Mouse (Mus musculus) neural tube, embryonic 15.5 days (tissue): ENCODE results near the gene Ctnnal1. TPM values are rescaled to one million over a fixed set of nuclear protein-coding genes. Genes with fewer than 3 reads are reported as not detected.

Source experiments
- ATAC-seq: fragments of 200-750 bp; cut with Nextera tagmentation; 2 replicates; pipeline ENCODE4 v1.8.0; 2017; ENCODE audit warnings: mild to moderate bottlenecking, moderate TSS enrichment, moderate library complexity; ENCODE audit not compliant: low FRiP score
- H3K27ac ChIP-seq: fragments of 300-500 bp; sonication (generic); replicated peaks from 2 replicates; pipeline ENCODE4 v1.5.1; 2015; ENCODE audit warnings: mild to moderate bottlenecking, inconsistent platforms
- H3K27me3 ChIP-seq: fragments of 300-500 bp; sonication (generic); replicated peaks from 2 replicates; pipeline ENCODE4 v1.6.1; 2015; ENCODE audit warnings: inconsistent platforms
- H3K36me3 ChIP-seq: fragments of 300-500 bp; sonication (generic); 2 replicates; pipeline ENCODE4 v1.6.1; 2015; ENCODE audit warnings: inconsistent platforms
- H3K4me1 ChIP-seq: fragments of 300-500 bp; sonication (generic); 2 replicates; pipeline ENCODE4 v1.6.1; 2015; ENCODE audit warnings: inconsistent platforms
- H3K4me2 ChIP-seq: fragments of 300-500 bp; sonication (generic); 2 replicates; pipeline ENCODE4 v1.6.1; 2015; ENCODE audit warnings: inconsistent platforms, mild to moderate bottlenecking, moderate library complexity
- H3K4me3 ChIP-seq: fragments of 300-500 bp; sonication (generic); replicated peaks from 2 replicates; pipeline ENCODE4 v1.5.1; 2015; ENCODE audit warnings: mild to moderate bottlenecking, inconsistent platforms
- H3K9ac ChIP-seq: fragments of 300-500 bp; sonication (generic); replicated peaks from 2 replicates; pipeline ENCODE4 v1.6.1; 2015; ENCODE audit warnings: mild to moderate bottlenecking, inconsistent platforms
- H3K9me3 ChIP-seq: fragments of 300-500 bp; sonication (generic); replicated peaks from 2 replicates; pipeline ENCODE4 v1.6.1; 2016; ENCODE audit warnings: inconsistent platforms
- WGBS: fragments of 180-500 bp; shearing (Covaris S2); methylation state at CpG from one replicate; pipeline ENCODE4 v1.1.7; 2015; ENCODE audit warnings: mixed read lengths; 5-methylcytosine and 5-hydroxymethylcytosine counted together
- polyA plus RNA-seq: library from polyadenylated mRNA; unstranded; fragments of >200 nt; fragmentation: Nextera tagmentation; extraction: Ambion mirVana; gene quantifications from 2 replicates; pipeline ENCODE4 v1.2.1, GENCODE M21; 2015

The Ctnnal1 gene
- polyA plus RNA-seq, 1 experiment from 2014 or later, result 16.0 TPM

GRCm38 (mm10) chr4:56831013-56831609 lies 33.9 kb downstream of the Ctnnal1 start:
- 69% methylated on average over 13 of the region's 13 CpGs for WGBS

GRCm38 (mm10) chr4:56829511-56829921 lies 35.5 kb downstream of the Ctnnal1 start:
- no peaks in the 10 kb centered on the region for H3K9me3 ChIP-seq
- ATAC-seq, result peak; percentile 45; the same call in 1 of the 2 replicates
- H3K27ac ChIP-seq, result 0 out of 2 replicates have a peak overlapping the region, but pooled peaks have one; percentile 11
- no peak overlapping the region for H3K9ac ChIP-seq
- H3K36me3 ChIP-seq, result peaks cover 57% of the 10 kb centered on the region
- H3K4me3 ChIP-seq, result no peak overlapping the region
- WGBS, result 43% methylated on average over 7 of the region's 7 CpGs
- H3K4me1 ChIP-seq, result 0 out of 2 replicates have a peak, but pooled peaks cover 5% of the 10 kb centered on the region
- H3K4me2 ChIP-seq, result no peak overlapping the region
- H3K27me3 ChIP-seq, result no peaks in the 10 kb centered on the region

More at GRCm38 (mm10) chr4:56831013-56831609, 33.9 kb downstream of the Ctnnal1 start:
- Histone ChIP-seq H3K36me3 (peaks cover 63% of the 10 kb centered on the region), H3K9me3 (no peaks in the 10 kb centered on the region), H3K27me3 (no peaks in the 10 kb centered on the region), H3K4me1 (0 out of 2 replicates have a peak, but pooled peaks cover 5% of the 10 kb centered on the region), H3K9ac (no peak overlapping the region), H3K27ac (no peak overlapping the region), H3K4me2 (no peak overlapping the region), H3K4me3 (no peak overlapping the region)
- ATAC-seq, result no peak

- 83% methylated on average over 3 of the region's 3 CpGs for WGBS
- peaks cover 57% of the 10 kb centered on the region for H3K36me3 ChIP-seq
These were observed 36.1 kb downstream of the Ctnnal1 start for GRCm38 (mm10) chr4:56828932-56829331.

GRCm38 (mm10) chr4:56824231-56824630 lies 40.8 kb downstream of the Ctnnal1 start:
- 95% methylated on average over 9 of the region's 9 CpGs for WGBS
- Histone ChIP-seq H3K36me3 (peaks cover 40% of the 10 kb centered on the region), H3K4me3 (no peak overlapping the region), H3K27me3 (no peaks in the 10 kb centered on the region), H3K4me2 (no peak overlapping the region), H3K9ac (no peak overlapping the region), H3K27ac (no peak overlapping the region), H3K9me3 (no peaks in the 10 kb centered on the region), H3K4me1 (no peaks in the 10 kb centered on the region)
- no peak for ATAC-seq

More at GRCm38 (mm10) chr4:56828932-56829331, 36.1 kb downstream of the Ctnnal1 start:
- H3K4me1 ChIP-seq, result 0 out of 2 replicates have a peak, but pooled peaks cover 5% of the 10 kb centered on the region
- no peak overlapping the region for H3K27ac ChIP-seq
- H3K9me3 ChIP-seq, result no peaks in the 10 kb centered on the region
- H3K27me3 ChIP-seq, result no peaks in the 10 kb centered on the region
- ATAC-seq, result no peak
- no peak overlapping the region for H3K9ac ChIP-seq
- H3K4me3 ChIP-seq, result no peak overlapping the region
- no peak overlapping the region for H3K4me2 ChIP-seq

- H3K9me3 ChIP-seq, result no peaks in the 10 kb centered on the region
- H3K4me2 ChIP-seq, result no peak overlapping the region
- H3K36me3 ChIP-seq, result peaks cover 31% of the 10 kb centered on the region
- no peak overlapping the region for H3K4me3 ChIP-seq
- no peaks in the 10 kb centered on the region for H3K27me3 ChIP-seq
- no peaks in the 10 kb centered on the region for H3K4me1 ChIP-seq
- H3K9ac ChIP-seq, result no peak overlapping the region
- no peak overlapping the region for H3K27ac ChIP-seq
- ATAC-seq, result no peak
These were observed 44.9 kb downstream of the Ctnnal1 start for GRCm38 (mm10) chr4:56820017-56820550.

- no peak overlapping the region for H3K9ac ChIP-seq
- H3K9me3 ChIP-seq, result no peaks in the 10 kb centered on the region
- no peak overlapping the region for H3K27ac ChIP-seq
- H3K36me3 ChIP-seq, result peaks cover 37% of the 10 kb centered on the region
- no peak overlapping the region for H3K4me3 ChIP-seq
- no peak overlapping the region for H3K4me2 ChIP-seq
- ATAC-seq, result no peak
- WGBS, result 92% methylated on average over 8 of the region's 8 CpGs
- no peaks in the 10 kb centered on the region for H3K27me3 ChIP-seq
- no peaks in the 10 kb centered on the region for H3K4me1 ChIP-seq
These were observed 49.9 kb downstream of the Ctnnal1 start for GRCm38 (mm10) chr4:56815131-56815530.

- Histone ChIP-seq H3K36me3 (peaks cover 52% of the 10 kb centered on the region), H3K27ac (no peak overlapping the region), H3K4me3 (no peak overlapping the region), H3K9me3 (no peaks in the 10 kb centered on the region), H3K4me1 (no peaks in the 10 kb centered on the region), H3K9ac (no peak overlapping the region), H3K4me2 (no peak overlapping the region), H3K27me3 (no peaks in the 10 kb centered on the region)
- ATAC-seq, result no peak
- 78% methylated on average over 4 of the region's 4 CpGs for WGBS
These were observed 52.9 kb downstream of the Ctnnal1 start for GRCm38 (mm10) chr4:56812096-56812495.

GRCm38 (mm10) chr4:56811642-56812041 lies 53.3 kb downstream of the Ctnnal1 start:
- Histone ChIP-seq H3K9ac (no peak overlapping the region), H3K4me1 (no peaks in the 10 kb centered on the region), H3K4me3 (no peak overlapping the region), H3K36me3 (peaks cover 54% of the 10 kb centered on the region), H3K4me2 (no peak overlapping the region), H3K27me3 (no peaks in the 10 kb centered on the region), H3K27ac (no peak overlapping the region), H3K9me3 (no peaks in the 10 kb centered on the region)
- no peak for ATAC-seq
- 72% methylated on average over 3 of the region's 3 CpGs for WGBS

- no peaks in the 10 kb centered on the region for H3K27me3 ChIP-seq
- H3K4me1 ChIP-seq, result peaks cover 4% of the 10 kb centered on the region
- H3K4me2 ChIP-seq, result no peak overlapping the region
- H3K9me3 ChIP-seq, result no peaks in the 10 kb centered on the region
- no peak for ATAC-seq
- H3K9ac ChIP-seq, result no peak overlapping the region
- WGBS, result 82% methylated on average over 4 of the region's 4 CpGs
- H3K27ac ChIP-seq, result no peak overlapping the region
- H3K36me3 ChIP-seq, result peaks cover 53% of the 10 kb centered on the region
- H3K4me3 ChIP-seq, result no peak overlapping the region
These were observed 55.9 kb downstream of the Ctnnal1 start for GRCm38 (mm10) chr4:56809050-56809449.

GRCm38 (mm10) chr4:56802669-56803150 lies 62.3 kb downstream of the Ctnnal1 start:
- Histone ChIP-seq H3K9ac (peak overlapping the region; percentile 84), H3K4me1 (peaks cover 31% of the 10 kb centered on the region), H3K27me3 (no peaks in the 10 kb centered on the region), H3K9me3 (no peaks in the 10 kb centered on the region), H3K4me3 (peak overlapping the region; percentile 67), H3K36me3 (peaks cover 40% of the 10 kb centered on the region), H3K4me2 (peak overlapping the region; percentile 87), H3K27ac (peak overlapping the region; percentile 93)
- WGBS, result 2% methylated on average over 25 of the region's 25 CpGs
- no peak; the same call in 1 of the 2 replicates for ATAC-seq

GRCm38 (mm10) chr4:56801907-56802668 lies 62.9 kb downstream of the Ctnnal1 start, which contains the start of the genes Elp1 and Fam206a:
TSS of gene Elp1 (minus strand) at chr4:56802331.
TSS of gene Fam206a (plus strand) at chr4:56802345.
- WGBS, result 0% methylated on average over 72 of the region's 72 CpGs
- Histone ChIP-seq H3K36me3 (peaks cover 39% of the 10 kb centered on the region), H3K4me2 (peak within 1 kb of the TSS; percentile 87), H3K9me3 (no peaks in the 10 kb centered on the region), H3K27ac (peak within 1 kb of the TSS; percentile 93), H3K27me3 (no peaks in the 10 kb centered on the region), H3K4me1 (peaks cover 31% of the 10 kb centered on the region), H3K4me3 (peak within 1 kb of the TSS; percentile 67), H3K9ac (peak within 1 kb of the TSS; percentile 84)
- peak; percentile 98 for ATAC-seq
